Mouse (Mus musculus) adrenal gland, adult (tissue): ENCODE measurements at regions not wholly inside any gene's neighbourhood (a gene's known extent, or its start where the extent isn't known, plus 50 kb on each side); places are given as distances from the start of the nearest gene placed in this dataset.

Source experiments
- DNase-seq, 2 experiments: peaks; one replicate each; pipeline ENCODE4 v3.0.0; 2022 to 2023; ENCODE audit warnings: low spot score in 1 of 2; ENCODE audit not compliant: inconsistent age in 2 of 2

GRCm38 (mm10) chr8:60071610-60072009 is 431.4 kb downstream of the Gm10283 start:
- DNase-seq, result no peak

- DNase-seq, result peak in 1 of 2 experiments; percentile 5
Observed at GRCm38 (mm10) chr8:60055063-60055462, 447.9 kb downstream of the Gm10283 start.

GRCm38 (mm10) chr8:60028676-60029075 is 474.3 kb downstream of the Gm10283 start:
- no peak for DNase-seq
